Mouse (Mus musculus) c-Kit-positive CD71-positive TER-119-positive erythroid progenitor cells, embryonic 14.5 days (primary cell): ENCODE results near the gene Cntn2.

Experiments
- DNase-seq: peaks from one replicate; pipeline ENCODE4 v3.0.0-alpha.2; 2013; ENCODE audit warnings: low spot score

The Cntn2 gene

GRCm38 (mm10) chr1:132557901-132558631 is 15.0 kb upstream of the Cntn2 start:
- DNase-seq: no peak

GRCm38 (mm10) chr1:132543789-132544188 is 733 bp upstream of the Cntn2 start:
- no peak for DNase-seq

- no peak for DNase-seq
Measured at GRCm38 (mm10) chr1:132541824-132542599, 1.0 kb downstream of the Cntn2 start.

- DNase-seq: no peak
Measured at GRCm38 (mm10) chr1:132541171-132541823, 1.8 kb downstream of the Cntn2 start.

GRCm38 (mm10) chr1:132540701-132541100 is 2.4 kb downstream of the Cntn2 start:
- no peak for DNase-seq

- no peak for DNase-seq
Measured at GRCm38 (mm10) chr1:132537736-132538135, 5.3 kb downstream of the Cntn2 start.

GRCm38 (mm10) chr1:132536416-132536815 is 6.6 kb downstream of the Cntn2 start:
- no peak for DNase-seq

- DNase-seq: no peak
Measured at GRCm38 (mm10) chr1:132535541-132535940, 7.5 kb downstream of the Cntn2 start.

- DNase-seq: no peak
Measured at GRCm38 (mm10) chr1:132533840-132534239, 9.2 kb downstream of the Cntn2 start.

GRCm38 (mm10) chr1:132532521-132532920 is 10.5 kb downstream of the Cntn2 start:
- no peak for DNase-seq

- DNase-seq: no peak
Measured at GRCm38 (mm10) chr1:132530631-132531191, 12.3 kb downstream of the Cntn2 start.

GRCm38 (mm10) chr1:132528647-132529334 is 14.3 kb downstream of the Cntn2 start:
- no peak for DNase-seq

GRCm38 (mm10) chr1:132528071-132528470 is 15.0 kb downstream of the Cntn2 start:
- DNase-seq: no peak

- DNase-seq: peak; percentile 45
Measured at GRCm38 (mm10) chr1:132525832-132526231, 17.2 kb downstream of the Cntn2 start.

GRCm38 (mm10) chr1:132523920-132524319 is 19.1 kb downstream of the Cntn2 start:
- peak; percentile 43 for DNase-seq

- no peak for DNase-seq
Measured at GRCm38 (mm10) chr1:132523048-132523447, 20.0 kb downstream of the Cntn2 start.

- peak; percentile 28 for DNase-seq
Measured at GRCm38 (mm10) chr1:132520764-132521163, 22.3 kb downstream of the Cntn2 start.

GRCm38 (mm10) chr1:132519734-132520133 is 23.3 kb downstream of the Cntn2 start:
- DNase-seq: no peak

GRCm38 (mm10) chr1:132518621-132519020 is 24.4 kb downstream of the Cntn2 start:
- DNase-seq: no peak

GRCm38 (mm10) chr1:132516776-132517175 is 26.3 kb downstream of the Cntn2 start:
- DNase-seq: no peak

- DNase-seq: no peak
Measured at GRCm38 (mm10) chr1:132515339-132515738, 27.7 kb downstream of the Cntn2 start.

- no peak for DNase-seq
Measured at GRCm38 (mm10) chr1:132512106-132512505, 30.9 kb downstream of the Cntn2 start.
